Mouse (Mus musculus) induced T-regulatory cell, adult 2 months (primary cell): ENCODE results near the gene Lsm7.
"Not testable (repeated sequence)": the region's sequence is repeated elsewhere in the genome, so short reads cannot be mapped to it uniquely, and the experiment has no call there.

Experiments
- DNase-seq: peaks from one replicate; pipeline ENCODE4 v3.0.0-alpha.2; 2012; ENCODE audit warnings: low read depth

The Lsm7 gene

DNA sequence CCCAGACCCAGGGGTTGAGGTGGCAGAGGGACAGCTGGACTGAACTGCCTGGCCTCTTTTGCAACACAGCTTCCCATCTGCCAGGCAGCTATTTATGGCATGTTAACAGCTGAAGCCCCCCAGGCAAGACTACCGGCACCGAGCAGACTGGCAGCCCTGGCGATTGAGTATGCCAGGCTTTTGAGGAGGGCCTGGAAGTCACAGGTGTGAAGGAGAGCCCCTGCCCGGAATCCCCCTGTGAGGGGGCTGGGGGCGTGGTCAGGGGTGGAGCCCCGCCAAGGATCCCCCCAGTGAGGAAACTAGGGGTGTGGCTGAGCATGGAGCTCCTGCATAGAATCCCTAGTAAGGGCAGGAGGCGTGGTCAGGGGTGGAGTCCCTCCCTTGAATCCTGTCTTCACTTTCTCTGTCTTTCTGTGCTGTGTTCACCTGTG is 18.0 kb downstream of the Lsm7 start:
- no peak for DNase-seq

- no peak for DNase-seq
Observed at GRCm38 (mm10) chr10:80835617-80836016, 19.4 kb downstream of the Lsm7 start.

DNA sequence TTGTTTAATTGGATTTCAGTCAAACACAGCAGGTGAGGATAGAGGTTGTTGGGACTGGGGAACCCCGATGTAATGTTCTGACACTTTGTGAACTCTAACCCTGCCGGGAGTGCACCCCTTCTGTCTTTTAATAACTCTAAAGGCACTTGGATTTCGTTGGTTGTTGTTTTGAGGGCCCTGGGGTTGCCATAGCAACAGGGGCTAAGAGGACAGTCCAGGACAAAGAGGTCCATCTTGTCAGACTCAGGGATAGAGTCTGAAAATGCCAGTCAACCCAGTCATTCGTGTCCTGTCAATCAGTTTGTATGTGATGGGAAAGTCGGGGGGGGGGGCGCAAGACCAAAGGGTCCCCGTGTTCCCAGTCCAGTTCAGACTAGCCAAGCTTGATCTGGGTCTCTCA is 22.2 kb downstream of the Lsm7 start:
- DNase-seq: no peak

GRCm38 (mm10) chr10:80831136-80831535 is 23.9 kb downstream of the Lsm7 start:
- DNase-seq: peak; percentile 65

DNA sequence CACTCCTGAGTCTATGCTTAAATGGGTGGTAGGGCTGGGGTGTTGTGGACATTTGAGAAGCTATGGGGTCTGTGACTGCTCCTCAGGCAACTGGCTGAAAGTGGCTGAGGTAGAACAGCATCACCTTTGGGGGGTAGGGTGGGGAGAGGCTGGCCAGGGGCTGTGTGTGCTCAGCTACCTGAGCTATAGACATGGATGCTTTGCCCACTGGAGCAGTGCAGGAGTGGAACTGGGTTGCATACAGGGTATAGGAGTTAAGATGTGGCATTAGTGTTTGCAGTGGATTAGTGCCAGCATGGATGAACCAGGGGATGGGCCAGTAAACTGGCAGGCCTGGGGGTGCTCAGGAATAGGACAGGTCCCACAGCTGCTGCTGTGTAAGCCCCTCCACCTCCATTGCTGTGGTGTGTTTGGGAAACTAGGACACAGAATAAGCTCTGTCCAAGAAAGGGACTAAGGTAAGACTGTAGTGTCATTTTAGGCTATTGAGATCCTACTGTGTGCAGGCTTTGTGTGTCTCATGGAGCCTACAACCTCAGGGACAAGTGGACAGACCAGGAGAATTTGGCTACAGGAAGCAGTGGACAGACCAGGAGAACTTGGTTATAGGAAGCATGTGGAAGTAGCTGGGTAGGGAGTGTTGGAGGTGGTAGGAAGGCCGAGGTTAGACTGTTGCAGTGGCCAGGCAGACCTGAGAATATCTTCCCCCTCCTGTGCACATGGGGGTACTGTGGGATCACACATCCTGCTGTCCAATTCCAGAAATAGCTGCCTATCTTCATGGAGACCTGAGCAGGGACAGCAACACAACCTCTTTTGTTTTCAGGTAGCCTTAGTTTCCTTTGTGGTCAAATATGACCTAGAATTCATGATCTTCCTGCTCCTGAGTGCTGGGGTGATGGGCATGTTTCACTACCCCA is 25.4 kb downstream of the Lsm7 start:
- DNase-seq: peak; percentile 29

GRCm38 (mm10) chr10:80828587-80828986 is 26.4 kb downstream of the Lsm7 start:
- not testable (repeated sequence) for DNase-seq

GRCm38 (mm10) chr10:80827870-80828420 is 27.1 kb downstream of the Lsm7 start:
- DNase-seq: no peak

DNA sequence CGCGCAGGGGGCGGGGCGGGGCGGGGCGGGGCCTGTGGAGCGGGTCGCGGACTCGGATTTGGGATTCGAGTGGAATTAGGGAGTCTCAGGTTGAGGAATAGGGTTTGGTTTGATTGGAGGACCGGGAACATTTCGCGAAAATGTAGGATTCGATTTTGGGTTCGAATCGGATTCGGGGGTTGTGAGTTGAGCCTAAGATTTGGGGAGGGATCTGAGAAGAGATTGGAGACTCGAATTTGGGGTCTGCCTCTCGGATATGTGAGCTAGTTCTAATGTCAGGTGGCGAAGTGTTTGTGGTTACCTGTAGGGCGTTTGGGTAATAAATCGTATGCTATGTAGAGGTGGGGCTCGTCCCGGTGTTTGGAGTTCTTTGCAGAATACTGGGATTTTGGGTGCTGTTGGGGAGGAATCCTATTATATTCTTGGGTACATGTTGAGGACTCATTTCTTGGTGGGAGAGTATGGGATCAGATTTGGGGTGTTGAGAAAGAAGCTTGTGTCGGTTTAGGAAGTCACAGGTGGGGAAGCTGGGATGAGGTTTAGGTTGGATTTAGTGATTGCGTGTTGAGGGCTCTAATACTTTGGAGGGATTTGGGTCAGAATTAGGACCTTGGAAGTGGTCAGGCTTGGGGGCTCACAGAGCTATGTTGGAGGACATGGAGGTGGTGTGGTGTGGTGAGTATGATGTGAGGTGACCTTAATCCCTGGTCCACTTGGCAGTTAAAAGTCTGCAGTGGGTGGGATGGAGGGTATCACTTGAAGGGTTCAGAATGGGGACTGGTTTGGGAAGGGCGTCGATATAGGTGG is 27.7 kb downstream of the Lsm7 start:
- no peak for DNase-seq

DNA sequence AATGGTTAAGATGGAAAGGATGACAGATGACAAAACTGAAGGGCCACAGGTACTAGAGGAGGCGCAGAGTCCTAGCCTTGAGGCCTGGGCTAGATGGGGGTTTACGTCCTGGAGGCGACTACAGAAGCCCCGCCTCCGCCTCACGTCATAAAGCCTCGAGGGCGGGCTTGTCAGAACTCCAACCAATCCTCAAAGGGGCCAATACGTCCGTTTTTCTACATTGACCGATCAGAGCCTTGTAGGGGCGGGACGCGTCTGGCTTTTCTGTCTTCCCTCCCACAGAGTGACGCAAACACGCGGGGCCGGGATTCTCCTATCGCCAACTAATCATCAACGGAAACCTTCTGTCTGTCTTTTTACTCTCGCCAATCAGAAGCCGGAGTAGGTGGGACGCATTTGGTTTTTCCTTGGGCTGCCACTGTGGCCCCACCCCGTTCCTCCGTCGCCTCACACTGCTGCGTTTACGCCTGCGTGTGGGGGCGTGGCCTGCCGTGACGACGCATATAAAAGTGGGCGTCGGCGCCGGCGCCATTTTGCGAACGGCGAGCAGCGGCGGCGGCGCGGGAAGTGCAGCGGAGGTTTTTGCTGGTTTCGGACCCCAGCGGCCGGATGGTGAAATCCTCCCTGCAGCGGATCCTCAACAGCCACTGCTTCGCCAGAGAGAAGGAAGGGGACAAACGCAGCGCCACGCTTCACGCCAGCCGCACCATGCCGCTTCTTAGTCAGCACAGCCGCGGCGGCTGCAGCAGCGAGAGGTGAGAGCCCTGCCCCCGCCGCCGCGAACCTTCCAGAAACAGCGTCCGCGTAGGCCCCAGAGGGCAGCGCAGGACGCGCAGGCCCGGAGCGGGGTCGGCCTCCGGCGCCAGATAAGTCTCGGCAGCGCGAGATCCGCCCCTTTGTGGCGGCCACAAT is 28.6 kb downstream of the Lsm7 start, which contains the start of gene Oaz1:
Oaz1 (plus strand) TSS at position 506 of the 912 bp plus-strand sequence.
- DNase-seq: peak; percentile 100

GRCm38 (mm10) chr10:80824827-80825226 is 30.2 kb downstream of the Lsm7 start:
- no peak for DNase-seq

DNA sequence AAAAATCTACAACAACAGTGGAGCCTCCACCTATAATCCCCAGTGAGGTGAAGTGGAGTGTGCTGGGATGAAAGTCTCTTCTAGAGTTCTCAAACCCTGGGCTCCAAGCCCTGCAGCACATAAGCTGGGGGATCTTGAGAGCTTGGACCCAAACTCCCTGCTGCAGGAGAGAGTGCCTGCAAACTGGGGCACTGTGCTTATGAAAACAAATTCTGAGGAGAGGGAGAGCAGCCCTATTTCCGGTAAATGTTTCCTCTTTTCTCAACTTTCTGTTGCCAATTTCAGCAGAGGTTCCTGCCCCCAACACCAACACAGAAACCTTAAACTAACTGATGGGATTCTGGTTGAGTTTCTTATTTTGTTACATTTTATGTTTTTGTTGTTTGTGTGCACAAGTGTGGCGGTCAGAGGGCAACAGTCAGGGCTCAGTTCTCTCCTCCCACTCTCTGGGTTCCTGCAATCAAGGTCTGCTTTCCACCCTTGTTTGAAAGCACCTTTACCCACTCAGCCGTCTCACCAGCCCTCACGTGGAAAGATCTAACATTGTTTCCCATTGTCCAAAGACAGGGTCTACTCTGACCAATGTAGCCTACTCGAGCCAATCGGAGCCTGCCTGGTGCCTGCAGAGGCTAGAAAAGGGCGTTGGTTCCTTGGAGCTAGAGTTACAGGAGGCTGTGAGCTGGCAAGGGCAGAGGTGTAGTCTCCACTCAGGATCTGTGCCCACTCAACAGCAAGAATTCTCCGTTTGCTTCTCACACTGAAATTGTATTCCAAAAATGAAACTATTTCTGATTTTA is 31.0 kb downstream of the Lsm7 start:
- DNase-seq: peak; percentile 68

- DNase-seq: no peak
Observed at GRCm38 (mm10) chr10:80823316-80823715, 31.7 kb downstream of the Lsm7 start.

GRCm38 (mm10) chr10:80822528-80822927 is 32.5 kb downstream of the Lsm7 start:
- DNase-seq: no peak

DNA sequence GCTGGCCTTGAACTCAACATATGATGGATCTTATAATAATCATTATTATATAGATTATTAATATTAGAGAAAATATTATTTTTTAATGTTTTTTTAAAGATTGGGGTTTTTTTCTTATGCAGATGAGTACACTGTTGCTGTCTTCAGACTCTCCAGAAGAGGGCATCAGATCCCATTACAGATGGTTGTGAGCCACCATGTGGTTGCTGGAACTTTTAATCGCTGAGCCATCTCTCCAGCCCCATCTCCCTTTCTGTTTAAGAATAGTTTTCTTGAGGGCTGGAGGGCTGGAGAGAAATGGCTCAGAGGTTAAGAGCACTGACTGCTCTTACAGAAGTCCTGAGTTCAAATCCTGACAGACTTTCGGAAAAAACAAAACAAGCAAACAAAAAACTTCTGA is 33.0 kb downstream of the Lsm7 start:
- peak; percentile 71 for DNase-seq

GRCm38 (mm10) chr10:80819406-80819805 is 35.6 kb downstream of the Lsm7 start:
- no peak for DNase-seq

- no peak for DNase-seq
Observed at GRCm38 (mm10) chr10:80818599-80819281, 36.3 kb downstream of the Lsm7 start.

GRCm38 (mm10) chr10:80817955-80818354 is 37.1 kb downstream of the Lsm7 start:
- DNase-seq: peak; percentile 61

GRCm38 (mm10) chr10:80817164-80817563 is 37.8 kb downstream of the Lsm7 start:
- DNase-seq: no peak

GRCm38 (mm10) chr10:80816303-80816702 is 38.7 kb downstream of the Lsm7 start:
- not testable (repeated sequence) for DNase-seq

DNA sequence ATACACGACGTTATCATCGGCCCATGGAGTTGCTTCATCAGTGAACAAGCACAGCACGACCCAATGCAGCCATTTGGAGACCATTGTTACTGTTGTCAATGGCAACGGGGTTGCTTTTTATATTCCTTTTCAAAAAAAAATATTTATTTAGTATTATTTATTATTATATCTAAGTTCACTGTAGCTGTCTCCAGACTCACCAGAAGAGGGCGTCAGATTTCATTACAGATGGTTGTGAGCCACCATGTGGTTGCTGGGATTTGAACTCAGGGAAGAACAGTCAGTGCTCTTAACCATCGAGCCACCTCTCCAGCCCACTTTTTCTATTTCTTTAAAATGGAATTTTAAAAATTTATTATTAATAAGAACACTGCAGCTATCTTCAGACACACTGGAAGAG is 40.2 kb downstream of the Lsm7 start:
- no peak for DNase-seq
